Mouse (Mus musculus) adrenal gland, postnatal 25 days (tissue): Measurements from ENCODE around the gene Ankzf1. TPM values are rescaled to one million over a fixed set of nuclear protein-coding genes. Genes with fewer than 3 reads are reported as not detected.

Source experiments
- DNase-seq: peaks from one replicate; pipeline ENCODE4 v3.0.0; 2021; ENCODE audit warnings: mixed read lengths
- total RNA-seq: library from RNA; stranded (reverse); gene quantifications from 2 replicates; pipeline ENCODE4 v1.2.3, GENCODE M21; 2021

The Ankzf1 gene
- total RNA-seq, 1 experiment from 2014 or later, result 26.4 TPM

- DNase-seq, result no peak
These were observed 4.0 kb upstream of the Ankzf1 start for GRCm38 (mm10) chr1:75187914-75188483.

- no peak for DNase-seq
These were observed 1.4 kb upstream of the Ankzf1 start for GRCm38 (mm10) chr1:75190577-75190976.

- DNase-seq, result no peak
These were observed 711 bp upstream of the Ankzf1 start for GRCm38 (mm10) chr1:75191258-75191621.

GRCm38 (mm10) chr1:75192452-75192851, 501 bp downstream of the Ankzf1 start:
- DNase-seq, result peak; percentile 59

- no peak for DNase-seq
These were observed 9.3 kb downstream of the Ankzf1 start for GRCm38 (mm10) chr1:75201236-75201635.

- peak; percentile 36 for DNase-seq
These were observed 17.2 kb downstream of the Ankzf1 start for GRCm38 (mm10) chr1:75208967-75209678.

GRCm38 (mm10) chr1:75210136-75211087, 18.5 kb downstream of the Ankzf1 start, which contains the start of the genes Glb1l and Stk16:
Glb1l (minus strand) TSS chr1:75210813.
Stk16 (plus strand) TSS chr1:75210838.
- DNase-seq, result peak; percentile 95

GRCm38 (mm10) chr1:75211141-75211708, 19.3 kb downstream of the Ankzf1 start:
- DNase-seq, result no peak

- no peak for DNase-seq
These were observed 20.6 kb downstream of the Ankzf1 start for GRCm38 (mm10) chr1:75212542-75212941.

GRCm38 (mm10) chr1:75213096-75213495, 21.1 kb downstream of the Ankzf1 start:
- DNase-seq, result no peak

GRCm38 (mm10) chr1:75214442-75214841, 22.5 kb downstream of the Ankzf1 start:
- DNase-seq, result no peak

GRCm38 (mm10) chr1:75214886-75215285, 22.9 kb downstream of the Ankzf1 start:
- DNase-seq, result peak; percentile 28

- no peak for DNase-seq
These were observed 23.8 kb downstream of the Ankzf1 start for GRCm38 (mm10) chr1:75215785-75216184.

- no peak for DNase-seq
These were observed 25.0 kb downstream of the Ankzf1 start for GRCm38 (mm10) chr1:75216797-75217585.

- DNase-seq, result no peak
These were observed 25.9 kb downstream of the Ankzf1 start for GRCm38 (mm10) chr1:75217893-75218226.

GRCm38 (mm10) chr1:75218227-75219001, 26.5 kb downstream of the Ankzf1 start:
- DNase-seq, result peak; percentile 52

- peak; percentile 86 for DNase-seq
These were observed 27.1 kb downstream of the Ankzf1 start for GRCm38 (mm10) chr1:75219078-75219477.

- DNase-seq, result no peak
These were observed 27.6 kb downstream of the Ankzf1 start, which contains the start of gene Tuba4a for GRCm38 (mm10) chr1:75219531-75219930. Tuba4a (minus strand) TSS chr1:75219865.

GRCm38 (mm10) chr1:75221538-75221937, 29.6 kb downstream of the Ankzf1 start:
- no peak for DNase-seq

- DNase-seq, result no peak
These were observed 31.0 kb downstream of the Ankzf1 start for GRCm38 (mm10) chr1:75222926-75223325.

- DNase-seq, result no peak
These were observed 31.6 kb downstream of the Ankzf1 start for GRCm38 (mm10) chr1:75223532-75223931.
